In the genomic region with DNA sequence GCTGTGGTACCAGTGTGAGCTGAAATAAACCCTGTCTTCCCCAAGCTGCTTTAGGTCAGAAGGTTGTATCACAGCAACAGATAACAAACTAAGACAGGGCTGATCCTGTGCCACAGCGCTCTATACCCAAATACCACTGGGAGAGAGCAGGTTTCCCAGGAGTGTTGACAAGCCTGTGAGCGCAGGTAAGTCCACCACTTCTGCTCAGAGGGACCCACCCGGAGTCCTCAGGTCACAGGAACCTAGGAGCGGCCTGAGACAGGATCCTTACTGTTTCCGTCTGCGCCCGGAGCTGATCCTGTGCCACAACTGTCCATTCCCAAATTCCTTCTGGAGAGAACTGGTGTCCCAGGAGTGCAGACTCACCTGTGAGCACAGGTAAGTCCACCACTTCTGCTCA, we compare ENCODE assay signal across 7 mouse cellular contexts.
A peak's percentile ranks its signal among the peaks of the same experiment; 100 is the strongest.
ATAC-seq lines count a peak whose summit lies in the region.
"Not testable (repeated sequence)": the region's sequence is repeated elsewhere in the genome, so short reads cannot be mapped to it uniquely, and the experiment has no call there.

No protein-coding gene starts in this region.

- ATAC-seq in embryonic facial prominence, embryonic 12.5 days (ENCODE audit: insufficient number of reproducible peaks, insufficient read depth, low FRiP score, low TSS enrichment): 0 out of 2 replicates have a peak, but pooled peaks have one; percentile 67
- ATAC-seq in heart, embryonic 12.5 days (ENCODE audit: insufficient number of reproducible peaks, low FRiP score): peak; percentile 59
- peak; percentile 63; the same call in 1 of the 2 replicates for ATAC-seq in hindbrain, embryonic 15.5 days (ENCODE audit: low FRiP score, low read depth)
- peak; percentile 33; the same call in 1 of the 2 replicates for ATAC-seq in kidney, embryonic 15.5 days (replicated peaks; ENCODE audit: low FRiP score)
- ATAC-seq in limb, embryonic 15.5 days (ENCODE audit: insufficient number of reproducible peaks, low FRiP score, low TSS enrichment, low read depth): peak; percentile 74
- ATAC-seq in midbrain, embryonic 12.5 days (ENCODE audit: low FRiP score, low read depth): peak; percentile 60
- ATAC-seq in neural tube, embryonic 13.5 days (ENCODE audit: low read depth): peak; percentile 15; the same call in 1 of the 2 replicates

- not testable (repeated sequence) for H3K4me3 ChIP-seq in embryonic facial prominence, embryonic 12.5 days; heart, embryonic 12.5 days; hindbrain, embryonic 15.5 days; kidney, embryonic 15.5 days (replicated peaks); limb, embryonic 15.5 days; midbrain, embryonic 12.5 days; neural tube, embryonic 13.5 days

- H3K4me1 ChIP-seq in embryonic facial prominence, embryonic 12.5 days; heart, embryonic 12.5 days (replicated peaks); hindbrain, embryonic 15.5 days (replicated peaks); kidney, embryonic 15.5 days; limb, embryonic 15.5 days; midbrain, embryonic 12.5 days; neural tube, embryonic 13.5 days (replicated peaks): not testable (repeated sequence)

- H3K27ac ChIP-seq in embryonic facial prominence, embryonic 12.5 days; heart, embryonic 12.5 days (ENCODE audit: poor library complexity, severe bottlenecking); hindbrain, embryonic 15.5 days (replicated peaks); kidney, embryonic 15.5 days; limb, embryonic 15.5 days; midbrain, embryonic 12.5 days (replicated peaks); neural tube, embryonic 13.5 days (replicated peaks): not testable (repeated sequence)

- H3K9me3 ChIP-seq in embryonic facial prominence, embryonic 12.5 days; hindbrain, embryonic 15.5 days; kidney, embryonic 15.5 days (replicated peaks); limb, embryonic 15.5 days; midbrain, embryonic 12.5 days; neural tube, embryonic 13.5 days: not testable (repeated sequence)
- H3K9me3 ChIP-seq in heart, embryonic 12.5 days (replicated peaks): peaks cover 13% of the 10 kb centered on the region

- H3K9ac ChIP-seq in embryonic facial prominence, embryonic 12.5 days; heart, embryonic 12.5 days; hindbrain, embryonic 15.5 days; kidney, embryonic 15.5 days; limb, embryonic 15.5 days; midbrain, embryonic 12.5 days (replicated peaks); neural tube, embryonic 13.5 days: not testable (repeated sequence)

- H3K4me2 ChIP-seq in embryonic facial prominence, embryonic 12.5 days (replicated peaks); heart, embryonic 12.5 days; hindbrain, embryonic 15.5 days; kidney, embryonic 15.5 days; limb, embryonic 15.5 days; midbrain, embryonic 12.5 days (replicated peaks); neural tube, embryonic 13.5 days: not testable (repeated sequence)

- H3K36me3 ChIP-seq in embryonic facial prominence, embryonic 12.5 days; heart, embryonic 12.5 days; hindbrain, embryonic 15.5 days; kidney, embryonic 15.5 days; limb, embryonic 15.5 days; midbrain, embryonic 12.5 days; neural tube, embryonic 13.5 days: not testable (repeated sequence)

- 84% methylated on average over 7 of the region's 7 CpGs for WGBS in embryonic facial prominence, embryonic 12.5 days
- 85% methylated on average over 7 of the region's 7 CpGs for WGBS in heart, embryonic 12.5 days
- WGBS in hindbrain, embryonic 15.5 days: 87% methylated on average over 7 of the region's 7 CpGs
- 86% methylated on average over 7 of the region's 7 CpGs for WGBS in kidney, embryonic 15.5 days
- WGBS in limb, embryonic 15.5 days: 90% methylated on average over 7 of the region's 7 CpGs
- 90% methylated on average over 7 of the region's 7 CpGs for whole genome bisulfite sequencing in midbrain, embryonic 12.5 days
- 90% methylated on average over 7 of the region's 7 CpGs for WGBS in neural tube, embryonic 13.5 days

- H3K27me3 ChIP-seq in embryonic facial prominence, embryonic 12.5 days; heart, embryonic 12.5 days (replicated peaks); hindbrain, embryonic 15.5 days; kidney, embryonic 15.5 days; limb, embryonic 15.5 days; midbrain, embryonic 12.5 days; neural tube, embryonic 13.5 days: not testable (repeated sequence)

Comparison
In these comparisons a context has a peak if more than half of its experiments do, and no peak if none do; other contexts are left out.
1. ATAC-seq: peak in every context shown above with its lines; median percentile 74 in limb, embryonic 15.5 days; 67 in embryonic facial prominence, embryonic 12.5 days; 63 in hindbrain, embryonic 15.5 days; 60 in midbrain, embryonic 12.5 days; 59 in heart, embryonic 12.5 days; 33 in kidney, embryonic 15.5 days; 15 in neural tube, embryonic 13.5 days.